ENCODE assay signal across 18 mouse cellular contexts in genomic region chr12:25617521-25617920, GRCm38 (mm10).
DNase-seq lines count a peak whose midpoint lies in the region; ATAC-seq and TF ChIP-seq lines count a peak whose summit lies in the region.
"Had no signal": no experiment of that assay in that cellular context is flagged by ENCODE, and none has a peak within 500 bp of the region (broad histone marks: within the 10 kb centered on the region; RNA-seq: fewer than 3 reads in every experiment).

No protein-coding gene starts in this region.

- intact Hi-C loops in heart, adult 2 months (cut with DNase I) = no loop called here

- 38% methylated on average over 5 of the region's 5 CpGs for WGBS in heart, embryonic 13.5 days
- WGBS in heart, adult 2 months = 34% methylated on average over 5 of the region's 5 CpGs

- no peak for TF ChIP-seq POLR2A in heart, adult 2 months (IDR thresholded peaks at IDR 0.05; ENCODE audit: insufficient read depth, low read depth, low read length)

- H3K27me3 ChIP-seq in heart, embryonic 13.5 days (replicated peaks) = no peaks in the 10 kb centered on the region
- H3K27me3 ChIP-seq in heart, adult 2 months (ENCODE audit: control insufficient read depth, insufficient read depth, low read length) = no peaks in the 10 kb centered on the region
- H3K27me3 ChIP-seq: forebrain, embryonic 12.5 days; heart, embryonic 15.5 days; midbrain, embryonic 12.5 days; neural tube, embryonic 13.5 days; stomach, embryonic 15.5 days had no signal

- peaks cover 9% of the 10 kb centered on the region for H3K4me1 ChIP-seq in heart, embryonic 13.5 days
- no peaks in the 10 kb centered on the region for H3K4me1 ChIP-seq in heart, adult 2 months (ENCODE audit: control insufficient read depth, insufficient read depth, low read length)
- H3K4me1 ChIP-seq: forebrain, embryonic 12.5 days; midbrain, embryonic 12.5 days; stomach, embryonic 15.5 days had no signal

- ATAC-seq in heart, embryonic 13.5 days (ENCODE audit: extremely low read depth, insufficient number of reproducible peaks, low FRiP score, low TSS enrichment) = no peak
- ATAC-seq: liver, postnatal 0 days had no signal

- no peaks in the 10 kb centered on the region for H3K36me3 ChIP-seq in heart, embryonic 13.5 days
- H3K36me3 ChIP-seq in heart, adult 2 months (ENCODE audit: control insufficient read depth, insufficient read depth, low read length) = no peaks in the 10 kb centered on the region
- H3K36me3 ChIP-seq: forebrain, embryonic 12.5 days; heart, embryonic 15.5 days; midbrain, embryonic 12.5 days; neural tube, embryonic 13.5 days; stomach, embryonic 15.5 days had no signal

- TF ChIP-seq CTCF in heart, adult 2 months (IDR thresholded peaks at IDR 0.05) = no peak

- TF ChIP-seq EP300 in heart, adult 2 months (IDR thresholded peaks at IDR 0.05; ENCODE audit: insufficient read depth, low read depth, low read length) = no peak

- no peaks in the 10 kb centered on the region for H3K9me3 ChIP-seq in heart, embryonic 13.5 days
- H3K9me3 ChIP-seq: forebrain, embryonic 12.5 days; heart, embryonic 15.5 days; midbrain, embryonic 12.5 days; neural tube, embryonic 13.5 days; stomach, embryonic 15.5 days had no signal

- no peak overlapping the region for H3K4me3 ChIP-seq in heart, embryonic 13.5 days
- no peak overlapping the region for H3K4me3 ChIP-seq in heart, adult 2 months
- H3K4me3 ChIP-seq: forebrain, embryonic 12.5 days; heart, embryonic 15.5 days; midbrain, embryonic 12.5 days; neural tube, embryonic 13.5 days; stomach, embryonic 15.5 days had no signal

- DNase-seq in heart, adult 2 months = no peak
- peak; percentile 6 for DNase-seq in 3T3-L1 (ENCODE audit: low read depth, low spot score)
- peak; percentile 38 for DNase-seq in embryo, embryonic 10.5 days (ENCODE audit: low spot score)
- peak; percentile 39 for DNase-seq in forelimb bud, embryonic 11.5 days (ENCODE audit: low read depth, low spot score)
- DNase-seq in cerebellum, postnatal 14 days = no peak
- no peak for DNase-seq in right cerebral cortex, adult 2 months (ENCODE audit: low spot score in 2 of 2)
- DNase-seq: cerebellum, adult 18-20 months; cerebellum, postnatal 36 days; gastrocnemius, postnatal 14 days; kidney, adult 11 months; liver, postnatal 0 days; thymus, adult 18-20 months had no signal

- H3K9ac ChIP-seq in heart, embryonic 13.5 days = no peak overlapping the region
- H3K9ac ChIP-seq in heart, adult 2 months (ENCODE audit: low read depth, low read length) = no peak overlapping the region
- H3K9ac ChIP-seq: forebrain, embryonic 12.5 days; heart, embryonic 15.5 days; liver, postnatal 0 days; midbrain, embryonic 12.5 days; neural tube, embryonic 13.5 days; stomach, embryonic 15.5 days had no signal

- no peaks in the 10 kb centered on the region for H3K79me2 ChIP-seq in heart, adult 2 months (replicated peaks; ENCODE audit: control insufficient read depth, insufficient read depth, low read length)

- H3K27ac ChIP-seq in heart, embryonic 13.5 days (replicated peaks) = peak overlapping the region; percentile 24
- no peak overlapping the region for H3K27ac ChIP-seq in heart, adult 2 months
- H3K27ac ChIP-seq: forebrain, embryonic 12.5 days; heart, embryonic 15.5 days; midbrain, embryonic 12.5 days; neural tube, embryonic 13.5 days; stomach, embryonic 15.5 days had no signal

- H3K4me2 ChIP-seq in heart, embryonic 13.5 days = no peak overlapping the region
- H3K4me2 ChIP-seq: forebrain, embryonic 12.5 days; heart, embryonic 15.5 days; midbrain, embryonic 12.5 days; neural tube, embryonic 13.5 days; stomach, embryonic 15.5 days had no signal

Comparison
In these comparisons a context has a peak if more than half of its experiments do, and no peak if none do; other contexts are left out.
1. DNase-seq: peak in 3T3-L1 (single experiment), embryo, embryonic 10.5 days (single experiment) and forelimb bud, embryonic 11.5 days (single experiment); none in heart, adult 2 months (0 of 2), cerebellum, postnatal 14 days (0 of 2) and right cerebral cortex, adult 2 months (0 of 2).